Mouse (Mus musculus): ENCODE measurements at regions not wholly inside any gene's neighbourhood (a gene's known extent, or its start where the extent isn't known, plus 50 kb on each side); places are given as distances from the start of the nearest gene placed in this dataset.

DNA sequence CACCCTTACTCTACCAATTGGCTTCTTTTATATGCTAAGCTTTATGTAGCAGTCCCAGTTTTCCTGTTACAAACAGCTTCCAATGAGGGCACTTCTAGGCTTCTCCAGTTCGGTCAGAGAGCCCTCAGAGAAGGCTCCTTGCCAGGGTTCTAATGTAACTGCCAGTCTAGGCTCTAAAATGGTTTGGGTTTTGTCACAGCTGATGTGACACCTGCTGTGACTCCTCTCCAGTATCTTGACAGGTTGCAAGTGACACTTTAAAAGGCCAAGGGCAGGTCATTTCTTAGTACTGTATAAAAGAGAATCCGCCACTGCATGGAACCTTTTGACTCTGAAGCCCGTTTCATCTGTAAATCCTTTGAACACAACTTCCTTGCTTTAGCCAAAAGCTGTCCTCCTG lies 54.0 kb upstream of the Nedd9 start:
- DNase-seq (ENCODE audit: low spot score): no peak

DNA sequence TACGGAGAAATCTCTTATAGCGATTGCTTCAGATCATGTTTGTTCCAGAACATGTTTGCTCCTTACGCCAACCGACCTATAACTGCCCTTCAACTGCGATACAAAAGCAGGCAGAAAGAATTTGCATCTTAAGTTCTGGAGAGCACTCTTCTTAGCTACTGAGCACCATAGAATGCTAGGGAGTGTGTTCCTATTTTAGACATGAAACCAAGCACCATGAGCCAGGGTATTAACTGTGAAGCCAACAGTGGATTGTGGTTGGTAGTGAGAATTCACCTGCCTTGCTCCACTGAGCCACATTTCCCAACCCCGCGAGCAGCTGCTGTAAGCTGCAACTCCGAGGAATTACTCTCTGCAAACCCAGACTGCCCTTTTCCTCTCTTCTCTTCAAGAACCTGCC lies 58.9 kb upstream of the Nedd9 start:
- peak; percentile 2 for DNase-seq (ENCODE audit: low spot score)

DNA sequence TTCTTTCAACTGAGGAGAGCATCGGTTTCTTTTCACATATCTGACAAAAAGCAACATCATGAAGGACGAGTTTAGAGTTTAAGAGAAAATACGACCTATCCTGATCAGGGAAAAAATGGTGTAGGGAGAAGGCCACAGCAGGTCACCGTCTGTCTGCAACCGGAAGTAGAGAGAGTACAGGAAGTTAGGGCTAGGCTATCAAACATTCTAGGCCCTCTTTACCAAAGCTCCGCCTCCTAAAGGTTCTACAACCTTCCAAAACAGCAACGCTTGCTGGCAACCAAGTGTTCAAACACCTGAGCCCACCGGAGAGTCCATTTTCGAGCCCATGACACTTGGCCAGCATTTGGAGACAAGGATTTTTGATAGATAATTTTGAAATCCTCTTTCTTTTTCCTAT lies 59.2 kb upstream of the Tmem170b start:
- DNase-seq (ENCODE audit: low spot score): no peak

DNA sequence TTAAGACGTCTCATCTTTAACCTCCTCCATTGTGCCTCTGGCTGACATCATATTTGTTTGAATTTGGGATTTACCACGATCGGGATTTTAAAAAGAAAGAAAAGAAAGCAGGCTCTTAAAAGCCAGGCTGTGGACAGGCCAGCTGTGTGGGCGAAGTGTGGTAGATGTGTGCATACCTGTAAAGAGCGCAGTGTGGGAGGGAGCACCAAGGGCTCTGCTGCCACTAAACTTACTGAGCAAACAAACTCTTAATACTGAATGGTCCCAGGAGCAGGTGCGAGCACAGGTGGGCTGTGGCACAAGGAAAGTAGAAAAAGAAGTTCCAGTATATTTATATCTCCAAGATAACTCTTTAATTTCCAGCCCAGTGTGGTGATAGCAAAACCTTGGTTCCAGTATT lies 56.4 kb upstream of the Tmem170b start:
- no peak for DNase-seq (ENCODE audit: low spot score)

DNA sequence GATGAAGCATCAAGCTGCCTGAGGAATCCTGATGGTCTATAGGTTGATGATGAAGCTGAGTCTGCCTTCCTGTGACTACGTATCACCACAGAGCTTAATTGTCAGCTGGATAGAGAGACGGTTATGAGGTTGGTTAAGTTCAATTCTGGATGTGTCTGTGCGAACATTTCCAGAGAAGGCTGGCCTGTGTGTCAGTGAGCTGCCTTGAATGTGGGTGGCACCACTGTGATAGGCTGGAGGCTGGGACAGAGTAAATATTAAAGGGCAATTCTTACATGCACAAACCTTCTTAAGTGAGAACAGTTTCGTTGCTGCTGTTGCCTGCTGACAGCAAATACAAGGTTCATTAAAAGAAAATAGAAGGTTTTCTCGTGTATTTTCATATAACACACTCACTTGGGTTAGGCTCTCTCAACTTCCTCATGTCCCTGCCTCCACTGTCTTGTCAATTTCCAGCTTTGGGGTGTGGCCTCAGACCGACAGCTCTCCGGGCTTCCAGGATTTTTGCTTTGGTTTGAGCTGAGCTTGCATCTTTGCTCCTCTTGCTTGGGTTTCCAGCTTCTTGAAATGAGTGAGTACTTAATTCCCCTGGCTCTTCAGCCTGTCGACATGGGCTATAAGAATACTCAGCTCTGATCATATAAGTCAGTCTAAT lies 55.3 kb upstream of the Tmem170b start:
- DNase-seq (ENCODE audit: low spot score): no peak

DNA sequence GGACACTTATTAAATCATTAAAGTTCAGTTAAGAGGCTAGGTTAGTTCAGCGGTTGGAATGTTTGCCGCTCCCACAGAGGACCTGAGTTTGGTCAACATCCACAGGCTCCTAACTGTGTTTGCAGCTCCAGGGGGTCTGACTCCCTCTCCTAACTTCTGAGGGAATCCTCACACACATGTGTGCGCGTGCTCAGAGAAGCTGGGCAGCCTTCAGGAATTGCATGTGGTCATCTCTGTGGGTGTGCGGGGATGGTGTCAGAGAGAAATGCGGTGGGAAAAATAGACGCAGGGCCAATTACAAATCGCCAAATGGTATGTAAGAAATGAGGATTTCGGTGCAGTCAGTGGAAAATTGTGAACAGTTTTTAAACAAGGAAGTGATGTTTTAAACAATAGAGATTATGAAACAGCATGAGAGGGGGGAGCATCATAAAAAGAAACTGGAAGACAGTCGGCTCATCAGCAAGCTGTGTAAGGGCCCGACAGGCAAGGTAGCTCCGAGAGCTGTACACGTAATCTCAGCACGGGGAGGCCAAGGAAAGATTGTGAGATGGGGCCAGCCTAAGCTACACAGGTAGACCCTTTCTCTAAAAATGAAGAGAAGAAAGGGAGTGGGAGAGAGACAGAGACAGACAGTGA lies 53.9 kb upstream of the Tmem170b start:
- no peak for DNase-seq (ENCODE audit: low spot score)

DNA sequence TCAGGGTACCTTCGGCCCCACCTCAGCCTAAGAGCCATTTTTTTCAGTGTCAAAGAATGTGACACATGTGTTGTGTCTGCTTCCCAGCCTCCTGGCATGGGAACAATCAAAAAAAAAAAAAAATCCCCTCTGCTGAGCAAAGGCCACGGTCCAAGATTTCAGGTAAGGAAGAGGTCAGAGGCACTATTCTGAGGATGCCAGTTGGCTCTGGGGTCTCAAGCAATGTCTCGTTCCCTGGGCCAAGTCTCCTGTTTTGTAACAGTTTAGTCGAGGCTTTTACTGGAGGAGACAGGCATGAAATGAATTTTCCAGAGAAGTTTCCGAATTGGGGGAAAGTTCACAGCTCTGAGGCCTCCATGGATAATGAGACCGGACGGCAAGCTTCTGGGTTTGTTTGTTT lies 51.3 kb upstream of the Tmem170b start:
- no peak for DNase-seq (ENCODE audit: low spot score)
